Mouse (Mus musculus): ENCODE data around the gene Galnt14. TPM values are rescaled to one million over a fixed set of nuclear protein-coding genes. Genes with fewer than 3 reads are reported as not detected.

Gene Galnt14
- total RNA-seq (2014; fragmentation: Nextera tagmentation) (not detected in 2 replicates), total RNA-seq (2017) (not detected in 2 replicates)

- no peak; the same call in 1 of the 2 replicates for ATAC-seq (replicated peaks; ENCODE audit: low FRiP score, low TSS enrichment, poor library complexity, severe bottlenecking)
These were observed at the start of gene Galnt14 for GRCm38 (mm10) chr17:73710042-73710911. TSS of gene Galnt14 (minus strand) at chr17:73710453.

DNA sequence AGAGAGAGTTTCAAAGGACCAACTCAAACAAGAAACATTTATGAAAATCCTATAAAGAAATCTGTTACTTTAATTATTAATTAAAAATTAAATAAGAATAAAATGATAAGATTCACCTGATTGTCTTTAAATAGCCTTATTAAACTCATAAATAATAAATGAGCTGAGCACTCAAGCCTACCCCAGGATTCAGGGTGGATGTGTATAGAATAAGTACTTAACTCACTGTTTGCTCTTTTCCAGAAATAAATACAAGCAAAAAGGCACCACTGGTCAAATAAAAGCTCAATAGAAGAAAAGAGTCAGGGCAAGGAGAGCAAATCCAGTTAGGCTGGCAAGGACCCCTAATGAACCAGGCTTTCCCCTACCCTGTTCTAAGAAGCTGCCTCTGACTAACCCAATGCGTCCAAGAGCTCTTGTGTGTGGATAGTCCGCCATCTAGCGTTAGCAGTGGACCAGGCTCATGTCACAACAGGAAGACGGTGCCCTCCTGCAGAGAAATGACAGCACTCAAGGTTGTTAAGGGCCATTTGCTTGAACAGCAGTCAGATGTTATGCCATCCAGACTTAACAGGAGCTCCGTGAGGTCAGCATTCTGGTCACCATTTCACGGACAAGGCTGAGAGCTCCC, 33.5 kb upstream of the Galnt14 start:
- peak; percentile 96 for ATAC-seq (replicated peaks; ENCODE audit: low FRiP score, low TSS enrichment, poor library complexity, severe bottlenecking)

GRCm38 (mm10) chr17:73723885-73724682, 13.8 kb upstream of the Galnt14 start:
- no peak for ATAC-seq (replicated peaks; ENCODE audit: low FRiP score, low TSS enrichment, poor library complexity, severe bottlenecking)

DNA sequence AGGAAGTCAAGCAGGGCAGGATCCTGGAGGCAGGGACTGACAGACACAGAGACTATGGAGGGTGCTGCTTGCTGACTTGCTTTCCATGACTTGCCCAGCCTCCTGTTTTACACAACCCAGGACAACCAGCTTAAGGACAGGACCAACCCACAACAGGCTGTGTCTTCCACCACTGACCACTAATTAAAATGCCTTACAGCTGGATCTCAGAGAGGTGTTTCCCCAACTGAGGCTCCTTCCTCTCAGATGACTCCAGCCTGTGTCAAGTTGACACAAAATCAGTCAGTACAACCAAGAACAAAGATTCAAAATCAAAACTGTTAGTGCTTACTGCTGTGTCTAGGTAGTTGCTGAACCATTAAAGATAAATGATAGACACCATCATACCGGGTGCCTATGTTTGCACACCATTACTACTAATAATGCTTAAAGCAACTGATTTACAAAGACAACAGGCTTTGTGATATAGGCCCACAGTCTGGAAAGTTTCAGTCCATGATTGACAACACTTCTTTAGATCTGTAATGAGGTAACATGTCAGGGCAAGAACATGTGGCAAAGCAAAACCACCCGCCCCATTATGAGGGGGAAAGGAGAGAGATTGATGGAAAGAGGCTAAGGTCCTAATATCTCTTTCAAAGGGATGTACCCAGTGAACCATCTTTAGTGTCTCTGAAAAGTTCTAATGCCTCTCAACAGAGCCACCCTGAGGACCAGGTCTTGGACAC, 8.9 kb upstream of the Galnt14 start:
- ATAC-seq (replicated peaks; ENCODE audit: low FRiP score, low TSS enrichment, poor library complexity, severe bottlenecking): no peak

- ATAC-seq (replicated peaks; ENCODE audit: low FRiP score, low TSS enrichment, poor library complexity, severe bottlenecking): no peak
These were observed 6.4 kb upstream of the Galnt14 start for GRCm38 (mm10) chr17:73716684-73717083.

DNA sequence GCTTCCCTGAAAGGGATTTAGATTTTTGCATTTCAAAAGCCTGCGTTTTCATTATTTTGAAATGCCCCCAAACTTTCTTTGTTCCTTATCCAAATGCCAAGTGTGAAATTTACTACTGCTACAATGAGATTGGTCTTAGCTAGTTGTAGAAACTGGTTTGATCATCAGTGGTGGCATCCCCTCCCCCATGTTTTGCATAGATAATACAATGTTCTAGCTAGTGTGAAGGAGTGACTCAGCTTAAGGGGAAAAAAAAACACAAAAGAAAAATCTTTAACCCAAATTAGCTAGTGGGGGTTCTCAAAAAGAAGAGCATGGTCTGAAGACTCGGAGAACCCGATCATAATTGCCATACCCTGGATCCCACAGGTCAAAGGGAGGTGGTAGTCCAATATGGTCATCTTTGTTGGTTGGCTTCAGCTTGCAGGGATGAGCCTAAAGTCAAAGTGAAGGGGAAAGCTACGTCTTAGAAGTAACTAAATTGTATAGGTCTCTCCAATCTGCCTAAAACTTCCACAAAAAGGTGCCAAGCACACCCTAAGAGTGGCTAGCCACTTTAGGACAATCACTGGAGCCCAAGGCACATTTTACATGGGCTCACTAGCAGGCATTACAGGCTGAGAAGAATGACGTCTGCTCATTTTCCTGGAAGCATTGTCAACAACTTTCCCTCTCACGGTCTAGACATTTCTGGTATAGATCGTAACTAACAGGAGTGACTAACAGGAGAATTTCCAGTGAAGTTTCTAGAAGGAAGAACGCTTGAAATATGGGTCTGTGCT, 4.4 kb upstream of the Galnt14 start:
- no peak for ATAC-seq (replicated peaks; ENCODE audit: low FRiP score, low TSS enrichment, poor library complexity, severe bottlenecking)

- ATAC-seq (replicated peaks; ENCODE audit: low FRiP score, low TSS enrichment, poor library complexity, severe bottlenecking): no peak
These were observed 3.1 kb upstream of the Galnt14 start for GRCm38 (mm10) chr17:73713347-73713746.

DNA sequence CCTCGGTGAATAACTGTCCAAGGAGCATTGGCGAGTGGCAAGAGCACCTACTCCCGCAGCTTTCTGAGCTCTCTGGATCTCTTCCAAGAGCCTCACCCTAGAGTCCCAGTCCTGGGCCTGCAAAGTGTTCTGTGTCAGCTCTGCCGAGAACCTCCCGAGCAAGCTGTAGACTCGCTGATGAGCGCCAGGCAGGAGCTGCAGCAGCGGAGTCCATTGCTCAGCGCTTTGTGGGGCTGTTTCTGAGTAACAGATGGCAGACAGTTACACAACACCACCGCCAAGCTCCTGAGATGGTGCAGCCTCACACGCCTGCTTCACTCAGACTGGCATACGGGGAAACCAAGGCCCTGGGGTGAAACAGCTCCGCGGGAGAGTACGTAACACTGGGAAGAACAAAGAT, 1.7 kb upstream of the Galnt14 start:
- ATAC-seq (replicated peaks; ENCODE audit: low FRiP score, low TSS enrichment, poor library complexity, severe bottlenecking): no peak

DNA sequence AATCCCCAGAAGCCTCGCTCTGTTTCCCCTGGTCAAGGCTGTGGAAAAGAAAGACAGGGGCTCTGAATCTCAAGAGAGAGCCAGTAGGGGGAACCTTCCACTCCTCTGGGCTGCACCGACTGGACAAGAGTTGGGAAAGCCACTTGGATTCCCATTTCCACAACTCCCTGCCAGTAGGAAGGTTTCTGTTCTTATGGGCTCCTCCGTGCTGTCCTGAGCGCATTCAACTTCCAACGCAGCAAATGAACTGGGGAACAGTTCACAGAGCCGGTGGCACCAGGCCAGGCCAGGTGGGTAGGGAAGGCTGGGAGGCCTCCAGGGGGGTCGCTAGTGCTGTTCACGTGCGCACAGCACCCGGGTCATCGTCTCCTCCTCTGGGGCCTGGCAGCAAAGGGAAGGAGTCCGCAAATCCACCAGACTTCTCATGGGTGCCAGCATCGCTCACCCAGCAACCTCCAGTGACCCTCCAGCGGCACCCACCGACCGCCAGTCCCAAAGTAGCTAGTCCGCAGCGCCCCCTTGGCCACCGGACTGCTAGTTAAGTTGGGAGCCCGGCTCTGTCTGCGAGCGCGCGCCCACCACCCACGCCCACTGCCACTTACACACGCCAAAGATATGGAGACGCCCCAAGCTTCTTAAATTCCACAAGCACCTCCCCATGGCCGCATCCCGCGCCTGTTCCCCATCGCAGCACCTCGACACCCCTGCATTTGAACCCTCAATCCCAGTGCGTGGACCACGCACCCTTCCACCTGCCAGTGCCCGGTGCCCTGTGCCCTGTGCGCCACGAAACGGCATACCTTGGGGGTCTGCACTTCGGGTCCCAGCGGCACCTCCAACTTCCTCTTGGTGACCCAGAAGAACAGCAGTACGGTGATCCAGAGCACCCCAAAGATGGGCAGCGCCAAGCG, 867 bp downstream of the Galnt14 start:
- no peak for ATAC-seq (replicated peaks; ENCODE audit: low FRiP score, low TSS enrichment, poor library complexity, severe bottlenecking)

DNA sequence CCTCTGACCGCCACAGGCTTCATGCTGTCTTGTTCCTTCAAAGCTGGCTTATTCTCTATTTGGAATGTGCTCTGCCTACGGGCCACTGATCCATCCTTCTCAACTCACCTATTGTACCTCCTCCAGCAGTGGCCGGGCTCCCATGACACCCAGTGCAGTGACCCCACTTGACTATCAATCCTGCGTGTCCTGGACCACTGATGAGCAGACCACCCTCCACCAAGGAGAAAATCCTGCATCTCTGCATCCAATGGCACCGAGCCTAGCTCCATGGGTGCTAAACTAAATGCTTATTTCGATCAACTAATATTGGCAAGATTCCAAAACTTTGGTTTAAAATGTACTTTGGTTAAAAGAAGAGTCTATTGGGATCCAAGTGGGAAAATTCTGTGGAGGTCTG, 1.8 kb downstream of the Galnt14 start:
- ATAC-seq (replicated peaks; ENCODE audit: low FRiP score, low TSS enrichment, poor library complexity, severe bottlenecking): no peak

- ATAC-seq (replicated peaks; ENCODE audit: low FRiP score, low TSS enrichment, poor library complexity, severe bottlenecking): no peak
These were observed 6.7 kb downstream of the Galnt14 start for GRCm38 (mm10) chr17:73703571-73703970.

GRCm38 (mm10) chr17:73701016-73701415, 9.2 kb downstream of the Galnt14 start:
- no peak for ATAC-seq (replicated peaks; ENCODE audit: low FRiP score, low TSS enrichment, poor library complexity, severe bottlenecking)

DNA sequence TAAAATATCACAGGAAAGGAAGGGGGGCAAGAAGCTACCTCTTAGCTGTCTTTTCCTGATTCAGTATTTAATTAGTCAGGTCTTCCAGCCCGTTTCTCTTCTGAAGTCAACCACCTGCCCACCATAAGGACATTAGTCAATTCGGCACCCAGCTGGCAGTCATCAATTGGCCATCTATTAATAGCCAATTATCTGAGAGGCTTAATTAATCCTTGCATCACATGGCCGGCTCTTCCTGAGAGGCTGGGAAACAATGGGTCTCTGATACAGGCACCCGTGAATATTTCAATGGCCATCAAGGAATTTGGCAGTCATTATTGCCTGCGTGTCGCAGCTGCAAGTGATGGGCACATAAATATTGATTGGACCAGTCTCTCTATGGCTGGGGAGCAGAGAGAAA, 10.4 kb downstream of the Galnt14 start:
- no peak for ATAC-seq (replicated peaks; ENCODE audit: low FRiP score, low TSS enrichment, poor library complexity, severe bottlenecking)

GRCm38 (mm10) chr17:73694206-73694952, 15.9 kb downstream of the Galnt14 start:
- ATAC-seq (replicated peaks; ENCODE audit: low FRiP score, low TSS enrichment, poor library complexity, severe bottlenecking): no peak

- ATAC-seq (replicated peaks; ENCODE audit: low FRiP score, low TSS enrichment, poor library complexity, severe bottlenecking): no peak
These were observed 22.0 kb downstream of the Galnt14 start for GRCm38 (mm10) chr17:73688261-73688660.

- ATAC-seq (replicated peaks; ENCODE audit: low FRiP score, low TSS enrichment, poor library complexity, severe bottlenecking): no peak
These were observed 24.0 kb downstream of the Galnt14 start for GRCm38 (mm10) chr17:73686292-73686691.

DNA sequence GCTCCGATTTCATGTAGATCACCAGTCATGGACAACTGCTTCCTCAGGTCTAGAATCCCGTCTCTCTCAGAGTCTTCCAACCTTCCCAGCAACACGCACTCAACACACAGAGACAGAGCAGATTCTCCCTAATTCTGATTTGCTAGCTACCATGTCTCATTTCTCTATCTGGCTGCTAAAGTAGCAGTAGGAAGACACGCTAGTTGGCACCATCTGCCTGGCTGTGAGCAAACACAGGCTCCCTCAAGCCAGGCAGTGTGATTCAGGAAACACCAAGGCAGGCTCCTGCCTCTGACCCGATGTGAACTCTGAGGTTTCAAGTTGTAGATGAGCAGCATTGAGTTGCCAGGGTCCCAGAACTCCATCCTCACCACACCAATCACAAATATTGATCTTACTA, 25.5 kb downstream of the Galnt14 start:
- ATAC-seq (replicated peaks; ENCODE audit: low FRiP score, low TSS enrichment, poor library complexity, severe bottlenecking): no peak
